In genomic region chr11:70911323-70911722, GRCm38 (mm10) we compare ENCODE assay signal across 12 mouse cellular contexts.
"Had no signal": no experiment of that assay in that cellular context is flagged by ENCODE, and none has a peak within 500 bp of the region (broad histone marks: within the 10 kb centered on the region; RNA-seq: fewer than 3 reads in every experiment).

No protein-coding gene starts in this region.

- DNase-seq: kidney, adult 2 months; kidney, postnatal 25 days; layer of hippocampus, postnatal 36 days; liver, embryonic 13.5 days; lung, embryonic 14.5 days; midbrain, embryonic 14.5 days; thymus, adult 18-20 months; thymus, postnatal 36 days had no signal

- H3K9me3 ChIP-seq: liver, embryonic 13.5 days had no signal

- H3K9ac ChIP-seq: liver, embryonic 13.5 days; lung, embryonic 14.5 days had no signal

- ATAC-seq: lung, postnatal 0 days had no signal

- H3K4me2 ChIP-seq: liver, embryonic 13.5 days; lung, embryonic 14.5 days; midbrain, embryonic 11.5 days had no signal

- H3K27ac ChIP-seq: kidney, postnatal 0 days; left cerebral cortex, adult 2 months; liver, embryonic 13.5 days had no signal

- H3K27me3 ChIP-seq: liver, embryonic 13.5 days had no signal

- H3K4me3 ChIP-seq: left cerebral cortex, adult 2 months; liver, embryonic 13.5 days had no signal

- H3K4me1 ChIP-seq: liver, embryonic 13.5 days had no signal
